Mouse (Mus musculus): ENCODE data around the gene Cep290.
"Not testable (repeated sequence)": the region's sequence is repeated elsewhere in the genome, so short reads cannot be mapped to it uniquely, and the experiment has no call there.

The Cep290 gene

GRCm38 (mm10) chr10:100487097-100487978 lies at the start of gene Cep290, which contains the start of gene Tmtc3:
TSS of gene Cep290 (plus strand) at chr10:100487558.
TSS of gene Tmtc3 (minus strand) at chr10:100487350.
- in situ Hi-C loops (cut with MboI; ENCODE audit: low pct_unique_long_range_greater_than_20kb in 1 of 2, low sequenced_read_pairs in 2 of 2, unreplicated experiment in 1 of 2): no loop called here

- in situ Hi-C loops (cut with MboI; ENCODE audit: low pct_unique_long_range_greater_than_20kb in 1 of 2, low sequenced_read_pairs in 2 of 2, unreplicated experiment in 1 of 2): loop anchor here (25.0 kb wide), 1 partner anchor 812 kb away; no protein-coding TSS in a partner anchor
Observed at GRCm38 (mm10) chr10:100449394-100449793, 38.0 kb upstream of the Cep290 start.

GRCm38 (mm10) chr10:100460515-100460914 lies 26.8 kb upstream of the Cep290 start:
- in situ Hi-C loops (cut with MboI; ENCODE audit: low pct_unique_long_range_greater_than_20kb in 1 of 2, low sequenced_read_pairs in 2 of 2, unreplicated experiment in 1 of 2): no loop called here

GRCm38 (mm10) chr10:100475040-100475439 lies 12.3 kb upstream of the Cep290 start:
- in situ Hi-C loops (cut with MboI; ENCODE audit: low pct_unique_long_range_greater_than_20kb in 1 of 2, low sequenced_read_pairs in 2 of 2, unreplicated experiment in 1 of 2): no loop called here

GRCm38 (mm10) chr10:100479538-100479937 lies 7.8 kb upstream of the Cep290 start:
- in situ Hi-C loops (cut with MboI; ENCODE audit: low pct_unique_long_range_greater_than_20kb in 1 of 2, low sequenced_read_pairs in 2 of 2, unreplicated experiment in 1 of 2): no loop called here

GRCm38 (mm10) chr10:100486701-100487096 lies 659 bp upstream of the Cep290 start:
- in situ Hi-C loops (cut with MboI; ENCODE audit: low pct_unique_long_range_greater_than_20kb in 1 of 2, low sequenced_read_pairs in 2 of 2, unreplicated experiment in 1 of 2): no loop called here

- in situ Hi-C loops (cut with MboI; ENCODE audit: low pct_unique_long_range_greater_than_20kb in 1 of 2, low sequenced_read_pairs in 2 of 2, unreplicated experiment in 1 of 2): no loop called here
Observed at GRCm38 (mm10) chr10:100491916-100492315, 4.6 kb downstream of the Cep290 start.

- in situ Hi-C loops (cut with MboI; ENCODE audit: low pct_unique_long_range_greater_than_20kb in 1 of 2, low sequenced_read_pairs in 2 of 2, unreplicated experiment in 1 of 2): no loop called here
Observed at GRCm38 (mm10) chr10:100498309-100498708, 11.0 kb downstream of the Cep290 start.

- in situ Hi-C loops (cut with MboI; ENCODE audit: low pct_unique_long_range_greater_than_20kb in 1 of 2, low sequenced_read_pairs in 2 of 2, unreplicated experiment in 1 of 2): no loop called here
Observed at GRCm38 (mm10) chr10:100508170-100508569, 20.8 kb downstream of the Cep290 start.

- in situ Hi-C loops (cut with MboI; ENCODE audit: low pct_unique_long_range_greater_than_20kb in 1 of 2, low sequenced_read_pairs in 2 of 2, unreplicated experiment in 1 of 2): no loop called here
Observed at GRCm38 (mm10) chr10:100521617-100522016, 34.3 kb downstream of the Cep290 start.

- in situ Hi-C loops (cut with MboI; ENCODE audit: low pct_unique_long_range_greater_than_20kb in 1 of 2, low sequenced_read_pairs in 2 of 2, unreplicated experiment in 1 of 2): no loop called here
Observed at GRCm38 (mm10) chr10:100522330-100522729, 35.0 kb downstream of the Cep290 start.

GRCm38 (mm10) chr10:100524499-100525390 lies 37.4 kb downstream of the Cep290 start:
- in situ Hi-C loops (cut with MboI; ENCODE audit: low pct_unique_long_range_greater_than_20kb in 1 of 2, low sequenced_read_pairs in 2 of 2, unreplicated experiment in 1 of 2): no loop called here

- in situ Hi-C loops (cut with MboI; ENCODE audit: low pct_unique_long_range_greater_than_20kb in 1 of 2, low sequenced_read_pairs in 2 of 2, unreplicated experiment in 1 of 2): no loop called here
Observed at GRCm38 (mm10) chr10:100556566-100557175, 69.3 kb downstream of the Cep290 start.

GRCm38 (mm10) chr10:100560194-100560883 lies 73.0 kb downstream of the Cep290 start:
- in situ Hi-C loops (cut with MboI; ENCODE audit: low pct_unique_long_range_greater_than_20kb in 1 of 2, low sequenced_read_pairs in 2 of 2, unreplicated experiment in 1 of 2): not testable (repeated sequence)

GRCm38 (mm10) chr10:100564112-100564511 lies 76.8 kb downstream of the Cep290 start:
- in situ Hi-C loops (cut with MboI; ENCODE audit: low pct_unique_long_range_greater_than_20kb in 1 of 2, low sequenced_read_pairs in 2 of 2, unreplicated experiment in 1 of 2): no loop called here

- in situ Hi-C loops (cut with MboI; ENCODE audit: low pct_unique_long_range_greater_than_20kb in 1 of 2, low sequenced_read_pairs in 2 of 2, unreplicated experiment in 1 of 2): no loop called here
Observed at GRCm38 (mm10) chr10:100571707-100572106, 84.3 kb downstream of the Cep290 start.

- in situ Hi-C loops (cut with MboI; ENCODE audit: low pct_unique_long_range_greater_than_20kb in 1 of 2, low sequenced_read_pairs in 2 of 2, unreplicated experiment in 1 of 2): no loop called here
Observed at GRCm38 (mm10) chr10:100574505-100575149, 87.3 kb downstream of the Cep290 start.

- in situ Hi-C loops (cut with MboI; ENCODE audit: low pct_unique_long_range_greater_than_20kb in 1 of 2, low sequenced_read_pairs in 2 of 2, unreplicated experiment in 1 of 2): no loop called here
Observed at GRCm38 (mm10) chr10:100575294-100575693, 87.9 kb downstream of the Cep290 start.

Data from mouse embryonic stem cell (cell line).